Mouse (Mus musculus): ENCODE results near the gene Evi2b. TPM values are rescaled to one million over a fixed set of nuclear protein-coding genes. Genes with fewer than 3 reads are reported as not detected.

Evi2b gene
- total RNA-seq, 2 experiments from 2014 or later, result 0.45 to 0.46 TPM

DNA sequence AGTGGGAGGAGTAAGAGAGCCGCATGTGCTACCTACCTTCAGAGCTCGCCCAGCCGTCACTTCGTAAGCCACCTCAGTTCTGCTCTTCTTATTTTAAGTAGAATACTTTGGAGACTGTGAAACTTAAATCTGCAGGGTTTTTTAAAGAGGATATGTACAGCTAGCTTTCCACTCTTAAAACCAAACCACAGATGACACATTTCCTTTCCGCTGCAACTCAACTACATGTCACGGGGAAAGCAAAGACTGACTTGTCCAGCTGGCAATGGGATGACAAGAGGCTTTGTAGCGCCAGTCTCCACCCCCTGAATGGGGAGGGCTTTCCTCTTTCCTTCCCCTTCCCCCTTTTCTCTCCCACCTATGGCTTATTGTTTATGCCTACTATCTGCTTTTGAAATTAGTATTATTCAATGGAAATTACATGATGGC is 6.8 kb upstream of the Evi2b start, which contains the start of the genes Evi2 and Evi2a:
TSS of gene Evi2 (minus strand) at position 257 of the 429 bp plus-strand sequence.
TSS of gene Evi2a (minus strand) at position 277 of the 429 bp plus-strand sequence.
- intact Hi-C loops (cut with DNase I), result no loop called here
- Histone ChIP-seq H3K4me3 (peak within 1 kb of the TSS; percentile 61), H3K27ac (peak within 1 kb of the TSS; percentile 92)
- no peak for TF ChIP-seq CTCF (IDR thresholded peaks at IDR 0.05)
- DNase-seq, result peak; percentile 65

- TF ChIP-seq CTCF (IDR thresholded peaks at IDR 0.05), result no peak
- intact Hi-C loops (cut with DNase I), result loop anchor here (5.0 kb wide), 1 partner anchor 37 kb away; no protein-coding TSS in a partner anchor
- H3K27ac ChIP-seq, result peak overlapping the region; percentile 92
- H3K4me3 ChIP-seq, result peak overlapping the region; percentile 61
- DNase-seq, result no peak
Observed at GRCm38 (mm10) chr11:79529736-79530135, 6.2 kb upstream of the Evi2b start.

DNA sequence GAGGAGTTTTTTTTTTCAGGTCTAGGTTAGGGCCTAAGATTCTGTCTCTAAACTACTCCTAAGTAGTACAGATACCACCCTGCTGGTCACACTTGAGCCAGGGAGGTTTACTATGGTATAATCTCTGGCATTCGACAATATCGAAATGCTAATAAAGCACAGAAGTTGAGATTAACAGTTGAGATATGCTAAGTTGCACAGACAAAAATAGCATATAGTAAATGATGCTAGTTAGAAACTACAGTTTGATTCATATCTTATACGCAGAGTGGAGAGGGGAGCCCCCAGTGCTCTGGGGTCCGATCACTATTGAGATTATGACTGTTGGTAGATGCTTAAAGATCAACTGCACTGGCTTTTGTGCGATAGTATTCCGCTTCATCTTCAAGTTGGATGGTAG is 5.7 kb upstream of the Evi2b start:
- H3K4me3 ChIP-seq, result peak overlapping the region; percentile 61
- peak overlapping the region; percentile 92 for H3K27ac ChIP-seq
- no peak for DNase-seq
- intact Hi-C loops (cut with DNase I), result loop anchor here (5.0 kb wide), 1 partner anchor 37 kb away; no protein-coding TSS in a partner anchor
- TF ChIP-seq CTCF (IDR thresholded peaks at IDR 0.05), result no peak

DNA sequence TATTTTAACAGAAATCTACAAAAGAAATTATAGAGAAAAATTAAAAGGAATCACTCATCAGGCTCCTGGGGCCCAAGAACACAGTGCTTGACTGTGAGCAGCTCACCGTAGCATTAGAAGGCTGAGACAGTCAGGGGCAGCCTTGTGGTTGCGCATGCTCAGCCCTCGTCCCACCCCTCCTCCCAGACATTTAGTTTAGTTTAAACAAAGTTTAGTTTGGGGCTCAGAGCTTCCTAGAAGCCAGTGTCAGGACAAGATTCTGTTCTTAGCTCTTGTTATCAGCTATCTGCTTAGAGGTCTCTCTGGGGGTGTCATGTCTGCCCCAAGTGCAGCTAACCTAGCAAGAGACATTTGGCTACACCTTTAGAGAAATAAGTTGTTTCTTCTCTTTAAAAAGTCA is 5.0 kb upstream of the Evi2b start:
- no peak for DNase-seq
- intact Hi-C loops (cut with DNase I), result loop anchor here (5.0 kb wide), 1 partner anchor 36 kb away; no protein-coding TSS in a partner anchor
- Histone ChIP-seq H3K27ac (peak overlapping the region; percentile 92), H3K4me3 (peak overlapping the region; percentile 61)
- no peak for TF ChIP-seq CTCF (IDR thresholded peaks at IDR 0.05)

- intact Hi-C loops (cut with DNase I), result loop anchor here (5.0 kb wide), 1 partner anchor 36 kb away; no protein-coding TSS in a partner anchor
Observed at GRCm38 (mm10) chr11:79527739-79528384, 4.3 kb upstream of the Evi2b start.

GRCm38 (mm10) chr11:79527015-79527738 is 3.6 kb upstream of the Evi2b start:
- peak overlapping the region; percentile 92 for H3K27ac ChIP-seq
- peak; percentile 85 for DNase-seq
- intact Hi-C loops (cut with DNase I), result loop anchor here (5.0 kb wide), 1 partner anchor 35 kb away; no protein-coding TSS in a partner anchor

More at GRCm38 (mm10) chr11:79527739-79528384, 4.3 kb upstream of the Evi2b start:
- DNase-seq, result no peak
- peak overlapping the region; percentile 92 for H3K27ac ChIP-seq
- TF ChIP-seq CTCF (IDR thresholded peaks at IDR 0.05), result no peak
- peak overlapping the region; percentile 61 for H3K4me3 ChIP-seq

DNA sequence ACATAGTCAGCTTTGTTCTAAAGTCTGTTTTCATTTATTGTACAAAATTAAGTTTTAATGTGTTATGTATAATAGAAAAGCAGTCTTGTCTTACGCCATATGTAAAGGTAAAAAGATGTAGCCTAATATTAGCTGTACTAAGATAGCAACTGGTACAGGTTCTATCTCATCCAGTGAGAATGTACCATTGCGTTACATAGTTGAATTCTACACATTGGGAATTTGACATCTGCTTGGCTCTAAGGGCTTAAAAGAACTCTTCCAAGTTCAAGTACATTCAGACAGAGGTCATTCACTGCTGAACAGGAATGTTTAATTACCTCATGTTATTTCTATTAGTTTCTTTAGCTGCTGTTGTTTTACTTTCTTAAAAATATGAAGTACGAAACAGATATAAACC is 3.0 kb upstream of the Evi2b start:
- DNase-seq, result no peak
- peak overlapping the region; percentile 92 for H3K27ac ChIP-seq
- H3K4me3 ChIP-seq, result peak overlapping the region; percentile 61
- no peak for TF ChIP-seq CTCF (IDR thresholded peaks at IDR 0.05)
- intact Hi-C loops (cut with DNase I), result loop anchor here (5.0 kb wide), 1 partner anchor 34 kb away; no protein-coding TSS in a partner anchor

More at GRCm38 (mm10) chr11:79527015-79527738, 3.6 kb upstream of the Evi2b start:
- H3K4me3 ChIP-seq, result peak overlapping the region; percentile 61
- no peak for TF ChIP-seq CTCF (IDR thresholded peaks at IDR 0.05)

- no peak for TF ChIP-seq CTCF (IDR thresholded peaks at IDR 0.05)
- H3K27ac ChIP-seq, result peak overlapping the region; percentile 1; the same call in 1 of the 2 replicates
- intact Hi-C loops (cut with DNase I), result no loop called here
- DNase-seq, result no peak
- H3K4me3 ChIP-seq, result no peak overlapping the region
Observed at GRCm38 (mm10) chr11:79524310-79524575, 681 bp upstream of the Evi2b start.

DNA sequence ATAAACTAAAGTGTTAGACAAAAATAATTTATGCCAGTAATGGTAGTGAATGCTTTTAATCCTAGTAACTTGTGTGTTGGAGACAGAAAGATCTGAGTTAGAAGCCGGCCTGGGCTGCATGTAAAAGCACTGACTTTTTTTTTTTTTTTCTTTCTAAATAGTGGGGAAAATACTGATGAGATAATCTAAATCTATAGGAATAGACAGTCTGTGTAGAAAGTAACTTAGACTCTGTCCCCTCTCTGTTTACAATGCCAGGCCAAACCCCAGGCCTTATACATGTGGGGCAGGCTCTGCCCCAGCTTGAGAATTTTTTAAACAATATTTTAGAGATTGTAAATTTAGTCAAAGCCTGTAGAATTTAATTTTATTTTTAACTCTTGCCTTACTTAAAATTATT is 618 bp downstream of the Evi2b start:
- no peak for TF ChIP-seq CTCF (IDR thresholded peaks at IDR 0.05)
- no peak overlapping the region for H3K27ac ChIP-seq
- no peak overlapping the region for H3K4me3 ChIP-seq
- no peak for DNase-seq
- intact Hi-C loops (cut with DNase I), result no loop called here

GRCm38 (mm10) chr11:79521930-79522329 is 1.6 kb downstream of the Evi2b start:
- Histone ChIP-seq H3K27ac (no peak overlapping the region), H3K4me3 (no peak overlapping the region)
- intact Hi-C loops (cut with DNase I), result no loop called here
- no peak for TF ChIP-seq CTCF (IDR thresholded peaks at IDR 0.05)
- DNase-seq, result no peak

DNA sequence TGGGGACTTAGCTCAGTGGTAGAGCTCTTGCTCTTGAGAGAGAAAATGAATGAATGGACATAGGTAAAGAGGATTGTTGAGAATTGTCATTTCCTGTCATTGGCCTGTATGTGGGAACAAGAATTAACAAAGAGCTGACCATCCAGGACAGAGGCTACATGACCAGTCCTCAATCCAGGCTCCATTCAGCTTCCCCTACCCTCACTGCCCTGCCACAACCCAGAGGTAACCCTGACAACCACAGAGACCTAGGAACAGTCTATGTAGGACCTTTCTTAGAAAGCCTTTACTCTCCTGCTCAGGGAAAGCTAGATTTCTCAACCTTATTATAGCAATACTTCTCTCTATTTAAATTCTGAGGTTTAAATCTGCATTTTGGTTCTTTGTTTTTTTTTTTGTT is 2.8 kb downstream of the Evi2b start:
- TF ChIP-seq CTCF (IDR thresholded peaks at IDR 0.05), result no peak
- Histone ChIP-seq H3K4me3 (no peak overlapping the region), H3K27ac (no peak overlapping the region)
- intact Hi-C loops (cut with DNase I), result no loop called here
- no peak for DNase-seq

GRCm38 (mm10) chr11:79519878-79520291 is 3.7 kb downstream of the Evi2b start:
- H3K4me3 ChIP-seq, result no peak overlapping the region
- intact Hi-C loops (cut with DNase I), result no loop called here
- no peak overlapping the region for H3K27ac ChIP-seq
- TF ChIP-seq CTCF (IDR thresholded peaks at IDR 0.05), result no peak
- no peak for DNase-seq

DNA sequence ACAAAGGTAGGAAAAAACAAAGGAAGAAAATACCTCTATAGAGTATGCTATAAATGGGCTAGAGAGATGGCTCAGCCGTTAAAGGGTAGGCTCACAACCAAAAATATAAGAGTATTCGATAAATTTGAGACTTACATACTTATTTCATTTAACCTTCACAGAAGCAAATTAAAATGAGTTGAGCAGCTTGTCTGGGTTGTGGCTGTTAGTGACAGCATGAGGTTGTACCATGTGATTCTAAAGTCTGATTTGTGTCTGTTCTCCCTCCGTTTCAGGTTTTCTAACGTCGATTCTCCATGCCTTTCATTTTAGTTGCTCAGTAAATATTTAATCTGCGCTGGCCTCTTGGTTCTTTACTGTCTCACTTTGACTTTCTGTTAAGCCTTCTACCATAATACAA is 4.3 kb downstream of the Evi2b start:
- no peak for DNase-seq
- 0 out of 2 replicates have a peak overlapping the region, but pooled peaks have one; percentile 21 for H3K27ac ChIP-seq
- no peak overlapping the region for H3K4me3 ChIP-seq
- intact Hi-C loops (cut with DNase I), result no loop called here
- TF ChIP-seq CTCF (IDR thresholded peaks at IDR 0.05), result no peak
